Mouse (Mus musculus) lung, adult 10 weeks (tissue): ENCODE results near the gene Zfp456. TPM values are rescaled to one million over a fixed set of nuclear protein-coding genes. Genes with fewer than 3 reads are reported as not detected.

Experiments
- polyA plus RNA-seq: library from polyadenylated mRNA; stranded (reverse); fragments of 350-450 nt; fragmentation: Illumina TruSeq; extraction: RNeasy Lipid Tissue Mini Kit (QIAGEN cat#74804); gene quantifications from one replicate; pipeline ENCODE4 v1.2.3, GENCODE M21; 2014; ENCODE audit warnings: low read depth, low replicate concordance; ENCODE audit not compliant: insufficient read depth

The Zfp456 gene
- 1.3 TPM for polyA plus RNA-seq

GRCm38 (mm10) chr13:67375050-67375911 lies at the start of gene Zfp456, which contains the start of gene Gm28041:
TSS of gene Zfp456 (minus strand) at chr13:67375810.
TSS of gene Gm28041 (minus strand) at chr13:67375733.

GRCm38 (mm10) chr13:67421207-67421857 lies 45.7 kb upstream of the Zfp456 start, which contains the start of gene Zfp459:
TSS of gene Zfp459 (minus strand) at chr13:67421418.

GRCm38 (mm10) chr13:67399183-67399903 lies 23.7 kb upstream of the Zfp456 start, which contains the start of gene Zfp429:
TSS of gene Zfp429 (minus strand) at chr13:67399819.

GRCm38 (mm10) chr13:67360131-67360744 lies 15.4 kb downstream of the Zfp456 start, which contains the start of the genes Gm28044 and Zfp953:
TSS of gene Gm28044 (minus strand) at chr13:67360536.
TSS of gene Zfp953 (minus strand) at chr13:67360605.

GRCm38 (mm10) chr13:67332019-67332724 lies 43.4 kb downstream of the Zfp456 start, which contains the start of gene Zfp595:
TSS of gene Zfp595 (minus strand) at chr13:67332570.

Other genes starting within 250 kb of the Zfp456 start
- 4.4 TPM for gene Rsl1, start 202.6 kb downstream of the Zfp456 start, polyA plus RNA-seq
- 2.2 TPM for gene Zfp455, start 181.3 kb downstream of the Zfp456 start, polyA plus RNA-seq
- gene Zfp458, start 97.3 kb downstream of the Zfp456 start, polyA plus RNA-seq, result 0.58 TPM
- 0.69 TPM for gene Zfp457, start 69.3 kb downstream of the Zfp456 start, polyA plus RNA-seq
- gene Zfp595, start 43.2 kb downstream of the Zfp456 start, polyA plus RNA-seq, result 2.9 TPM
- not detected for gene Gm28044, start 15.3 kb downstream of the Zfp456 start, polyA plus RNA-seq
- 2.0 TPM for gene Zfp953, start 15.2 kb downstream of the Zfp456 start, polyA plus RNA-seq
- gene Gm28041, start 77 bp downstream of the Zfp456 start, polyA plus RNA-seq, result 0.96 TPM
- gene Zfp429, start 24.0 kb upstream of the Zfp456 start, polyA plus RNA-seq, result 4.6 TPM
- 0.52 TPM for gene Zfp459, start 45.6 kb upstream of the Zfp456 start, polyA plus RNA-seq
- gene Zfp874a, start 75.8 kb upstream of the Zfp456 start, polyA plus RNA-seq, result 7.7 TPM
- gene Zfp874b, start 108.4 kb upstream of the Zfp456 start, polyA plus RNA-seq, result 7.2 TPM
- 5.1 TPM for gene Zfp58, start 124.7 kb upstream of the Zfp456 start, polyA plus RNA-seq
- gene Gm26965, start 150.3 kb upstream of the Zfp456 start, polyA plus RNA-seq, result not detected
- gene Zfp87, start 150.4 kb upstream of the Zfp456 start, polyA plus RNA-seq, result 21.7 TPM
- gene Zfp748, start 178.0 kb upstream of the Zfp456 start, polyA plus RNA-seq, result 4.4 TPM
- gene Zfp729b, start 233.9 kb upstream of the Zfp456 start, polyA plus RNA-seq, result 3.4 TPM